Mouse (Mus musculus) kidney, embryonic 16.5 days (tissue): ENCODE results near the gene Zfand2a. TPM values are rescaled to one million over a fixed set of nuclear protein-coding genes. Genes with fewer than 3 reads are reported as not detected.
A peak's percentile ranks its signal among the peaks of the same experiment; 100 is the strongest.

Experiments
- ATAC-seq: fragments of 200-750 bp; cut with Nextera tagmentation; 2 replicates; pipeline ENCODE4 v1.8.0; 2017; ENCODE audit warnings: moderate TSS enrichment; ENCODE audit not compliant: low FRiP score, low TSS enrichment
- H3K27ac ChIP-seq: fragments of 300-500 bp; sonication (generic); 2 replicates; pipeline ENCODE4 v1.5.1; 2014; ENCODE audit warnings: low read length
- H3K27me3 ChIP-seq: fragments of 300-500 bp; sonication (generic); 2 replicates; pipeline ENCODE4 v1.6.1; 2014; ENCODE audit warnings: low read length, control low read depth, mixed read lengths; ENCODE audit not compliant: insufficient read depth
- H3K36me3 ChIP-seq: fragments of 300-500 bp; sonication (generic); 2 replicates; pipeline ENCODE4 v1.6.1; 2014; ENCODE audit warnings: low read length, control low read depth, mixed read lengths; ENCODE audit not compliant: insufficient read depth
- H3K4me1 ChIP-seq: fragments of 300-500 bp; sonication (generic); 2 replicates; pipeline ENCODE4 v1.6.1; 2014; ENCODE audit warnings: low read length, control low read depth, mixed read lengths; ENCODE audit not compliant: insufficient read depth
- H3K4me2 ChIP-seq: fragments of 300-500 bp; sonication (generic); replicated peaks from 2 replicates; pipeline ENCODE4 v1.6.1; 2014; ENCODE audit warnings: low read depth, low read length
- H3K4me3 ChIP-seq: fragments of 300-500 bp; sonication (generic); 2 replicates; pipeline ENCODE4 v1.5.1; 2014; ENCODE audit warnings: mild to moderate bottlenecking, low read length
- H3K9ac ChIP-seq: fragments of 300-500 bp; sonication (generic); replicated peaks from 2 replicates; pipeline ENCODE4 v1.6.1; 2014; ENCODE audit warnings: low read length
- H3K9me3 ChIP-seq: fragments of 300-500 bp; sonication (generic); 2 replicates; pipeline ENCODE4 v1.6.1; 2016; ENCODE audit warnings: low read length, control low read depth
- WGBS: fragments of 180-500 bp; shearing (Covaris S2); extraction: QIAGEN DNeasy Blood & Tissue Kit; methylation state at CpG from one replicate; pipeline ENCODE4 v1.1.7; 2014; 5-methylcytosine and 5-hydroxymethylcytosine counted together
- polyA plus RNA-seq: library from polyadenylated mRNA; unstranded; fragments of >200 nt; fragmentation: Nextera tagmentation; extraction: Ambion mirVana; gene quantifications from 2 replicates; pipeline ENCODE4 v1.2.1, GENCODE M21; 2015

Gene Zfand2a
- polyA plus RNA-seq, 1 experiment from 2014 or later, result 10.8 TPM

DNA sequence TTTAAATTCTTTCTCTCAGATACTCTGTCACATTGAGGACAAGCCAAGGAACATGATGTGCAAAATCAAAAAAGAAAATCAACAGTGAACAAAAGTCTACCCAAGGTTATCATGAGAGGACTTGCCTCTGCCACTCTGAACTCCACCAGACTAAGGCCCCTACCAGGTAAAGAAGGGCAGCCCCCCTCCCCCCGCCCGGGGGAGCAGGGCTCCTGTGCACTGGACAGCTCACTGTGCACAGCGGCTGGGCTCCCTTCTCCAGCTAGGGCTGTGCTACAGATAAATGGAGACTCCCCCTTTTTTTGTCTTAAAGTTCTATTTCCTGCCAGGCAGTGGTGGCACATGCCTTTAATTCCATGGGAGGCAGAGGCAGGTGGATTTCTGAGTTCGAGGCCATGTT is 46.6 kb downstream of the Zfand2a start:
- ATAC-seq, result no peak
- no peak overlapping the region for H3K27ac ChIP-seq
- 89% methylated on average over 4 of the region's 4 CpGs for WGBS

DNA sequence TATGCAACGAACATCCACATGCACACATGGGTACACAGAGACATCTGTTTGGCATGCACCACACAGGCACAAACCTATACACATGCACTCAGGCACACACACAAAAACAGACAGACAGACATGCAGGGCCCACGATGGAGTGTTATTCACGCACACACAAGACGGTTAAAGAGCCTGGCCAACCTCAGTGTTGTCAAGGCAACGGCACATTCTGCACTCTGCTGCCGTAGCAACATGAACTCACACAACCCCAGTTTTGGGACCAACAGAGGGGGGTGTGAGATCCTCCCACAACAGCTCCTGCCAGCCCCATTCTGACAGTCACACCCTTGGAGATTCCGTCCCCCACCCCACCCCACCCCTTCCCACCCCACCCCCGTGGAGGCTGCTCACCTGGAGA is 49.4 kb downstream of the Zfand2a start:
- no peak for ATAC-seq
- WGBS, result 36% methylated on average over 8 of the region's 8 CpGs

More for the DNA sequence above, 46.6 kb downstream of the Zfand2a start:
- H3K4me1 ChIP-seq, result peaks cover 9% of the 10 kb centered on the region
- H3K9me3 ChIP-seq, result no peaks in the 10 kb centered on the region
- H3K27me3 ChIP-seq, result no peaks in the 10 kb centered on the region
- no peaks in the 10 kb centered on the region for H3K36me3 ChIP-seq
- H3K4me2 ChIP-seq, result no peak overlapping the region
- no peak overlapping the region for H3K4me3 ChIP-seq
- H3K9ac ChIP-seq, result no peak overlapping the region

DNA sequence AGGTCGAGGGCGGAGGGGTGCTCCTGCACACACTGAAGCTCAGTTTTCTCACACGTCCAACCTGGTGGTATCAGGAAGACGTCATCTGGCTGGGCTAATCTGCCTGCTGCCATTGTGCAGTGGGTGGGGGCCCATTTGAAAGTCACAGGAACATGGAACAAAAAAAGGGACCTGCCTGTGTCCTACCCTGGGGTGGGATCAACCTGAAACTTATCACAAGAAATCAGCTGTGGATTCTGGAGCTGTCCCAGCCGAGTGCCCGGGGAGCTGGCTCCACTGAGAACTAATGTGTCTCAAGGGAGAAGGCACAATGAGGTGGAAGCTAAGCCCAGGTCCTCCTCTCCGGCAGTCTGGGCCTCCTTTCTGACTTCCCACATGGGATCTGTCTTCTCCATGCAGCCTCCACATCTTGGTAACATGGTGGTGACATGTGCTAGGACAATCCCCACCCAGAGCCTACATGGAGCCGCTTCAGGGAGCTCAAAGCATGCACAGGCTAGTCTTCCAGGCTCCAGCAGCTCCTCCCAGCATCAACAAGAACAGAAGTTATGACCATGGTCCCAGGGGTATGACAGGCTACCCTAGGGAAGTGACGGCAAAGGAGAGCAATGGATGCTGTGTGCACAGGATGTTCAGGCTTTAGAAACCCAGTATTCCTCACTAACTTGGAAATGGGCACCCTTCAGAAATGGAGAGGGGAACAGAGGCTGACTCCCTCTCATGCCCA is 50.3 kb downstream of the Zfand2a start:
- WGBS, result 78% methylated on average over 9 of the region's 9 CpGs
- peaks cover 42% of the 10 kb centered on the region for H3K4me1 ChIP-seq
- H3K4me3 ChIP-seq, result no peak overlapping the region
- no peak overlapping the region for H3K9ac ChIP-seq
- ATAC-seq, result no peak
- H3K4me2 ChIP-seq, result no peak overlapping the region
- no peaks in the 10 kb centered on the region for H3K27me3 ChIP-seq
- no peak overlapping the region for H3K27ac ChIP-seq
- no peaks in the 10 kb centered on the region for H3K36me3 ChIP-seq
- no peaks in the 10 kb centered on the region for H3K9me3 ChIP-seq

More for the DNA sequence above, 49.4 kb downstream of the Zfand2a start:
- H3K9ac ChIP-seq, result no peak overlapping the region
- no peaks in the 10 kb centered on the region for H3K36me3 ChIP-seq
- H3K4me2 ChIP-seq, result no peak overlapping the region
- H3K27ac ChIP-seq, result no peak overlapping the region
- no peaks in the 10 kb centered on the region for H3K9me3 ChIP-seq
- H3K27me3 ChIP-seq, result no peaks in the 10 kb centered on the region
- H3K4me1 ChIP-seq, result peaks cover 33% of the 10 kb centered on the region
- no peak overlapping the region for H3K4me3 ChIP-seq

DNA sequence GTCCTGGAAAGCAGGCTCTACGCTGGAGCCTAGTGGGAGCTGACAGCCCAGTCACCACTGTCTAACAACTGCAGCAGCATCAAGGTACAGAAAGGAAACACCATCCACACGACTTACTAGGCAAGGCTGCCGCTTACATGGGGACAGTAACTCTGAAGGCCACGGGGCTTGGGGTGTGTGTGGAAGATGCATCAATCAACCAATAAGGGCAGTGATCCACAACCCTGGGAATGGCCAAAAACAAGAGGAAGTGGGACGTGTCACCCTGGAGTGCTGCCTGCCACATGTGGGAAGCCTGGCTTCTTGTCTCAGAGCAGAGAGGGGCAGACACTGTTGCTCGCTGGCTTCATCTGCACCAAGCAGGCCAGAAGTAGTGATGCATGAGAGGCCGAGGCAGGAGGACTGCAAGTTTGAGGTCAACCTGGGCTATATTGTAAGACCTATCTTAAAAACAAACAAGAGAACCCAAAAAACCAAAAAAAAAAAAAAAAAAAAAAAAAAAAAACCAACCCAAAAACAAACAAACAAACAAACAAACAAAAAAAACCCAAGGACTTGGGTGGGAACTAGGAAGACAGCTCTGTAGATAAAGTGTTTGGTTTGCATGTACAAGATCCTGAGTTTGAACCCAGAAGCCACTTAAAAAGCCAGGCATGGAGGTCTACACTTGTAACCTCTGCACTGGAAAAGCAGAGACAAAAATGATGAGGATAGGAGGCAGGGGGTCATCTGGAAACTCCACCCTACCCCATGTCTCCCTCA is 51.4 kb downstream of the Zfand2a start:
- Histone ChIP-seq H3K4me3 (no peak overlapping the region), H3K9ac (no peak overlapping the region), H3K9me3 (no peaks in the 10 kb centered on the region), H3K4me1 (peaks cover 51% of the 10 kb centered on the region), H3K4me2 (no peak overlapping the region), H3K27ac (peak overlapping the region; percentile 44), H3K27me3 (no peaks in the 10 kb centered on the region), H3K36me3 (no peaks in the 10 kb centered on the region)
- 45% methylated on average over 7 of the region's 7 CpGs for WGBS
- no peak for ATAC-seq

DNA sequence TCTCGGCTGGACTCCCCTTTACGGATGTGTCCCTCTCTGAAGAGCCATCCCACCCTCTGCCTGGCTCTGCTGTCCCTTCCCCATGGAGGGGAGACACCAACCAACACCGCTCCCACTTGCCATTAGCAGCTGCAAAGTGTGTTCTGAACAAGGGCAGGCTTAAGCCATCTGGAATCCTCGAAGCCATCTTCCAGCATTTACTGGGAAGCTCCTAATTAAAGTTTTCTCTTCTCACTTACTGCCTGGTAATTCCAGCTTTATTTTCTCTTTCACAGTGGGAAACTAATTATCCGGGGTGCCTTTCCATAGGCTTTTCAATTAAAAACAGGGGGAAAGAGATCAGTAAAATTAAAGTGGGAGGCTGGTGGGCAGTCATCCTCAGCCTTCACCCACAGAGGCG is 52.0 kb downstream of the Zfand2a start:
- no peak overlapping the region for H3K9ac ChIP-seq
- H3K4me3 ChIP-seq, result no peak overlapping the region
- ATAC-seq, result no peak
- peak overlapping the region; percentile 44 for H3K27ac ChIP-seq
- peaks cover 52% of the 10 kb centered on the region for H3K4me1 ChIP-seq
- no peaks in the 10 kb centered on the region for H3K36me3 ChIP-seq
- H3K9me3 ChIP-seq, result no peaks in the 10 kb centered on the region
- no peak overlapping the region for H3K4me2 ChIP-seq
- no peaks in the 10 kb centered on the region for H3K27me3 ChIP-seq
- 51% methylated on average over 6 of the region's 6 CpGs for WGBS

DNA sequence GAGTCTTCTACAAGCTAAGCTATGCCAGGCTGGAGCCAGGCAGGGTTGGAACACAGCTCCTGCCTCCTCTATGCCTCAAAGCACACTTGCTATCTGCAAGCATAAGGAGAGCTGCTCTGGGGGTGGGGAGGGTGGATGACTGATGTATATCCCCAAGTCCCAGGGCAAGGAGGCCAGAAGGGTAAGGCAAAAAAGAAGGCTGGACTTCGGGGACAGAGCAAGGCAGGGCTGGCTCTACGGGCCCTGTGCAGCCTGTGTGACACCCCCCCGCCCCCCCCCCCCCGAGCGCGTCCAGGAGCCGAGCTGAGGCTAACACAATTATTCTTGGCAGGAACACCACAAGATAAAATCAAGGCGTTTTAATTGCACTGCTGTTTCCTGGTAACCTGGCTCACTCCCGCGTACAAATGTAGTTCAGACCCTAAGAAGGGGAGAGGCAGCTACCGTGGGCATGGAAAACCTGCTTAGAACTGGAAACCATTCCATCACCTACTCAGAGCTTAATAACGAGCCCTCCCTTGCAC is 54.5 kb downstream of the Zfand2a start:
- 8% methylated on average over 9 of the region's 12 CpGs for WGBS
- ATAC-seq, result peak; percentile 46
- H3K36me3 ChIP-seq, result no peaks in the 10 kb centered on the region
- H3K4me2 ChIP-seq, result no peak overlapping the region; the same call in 1 of the 2 replicates
- H3K9me3 ChIP-seq, result no peaks in the 10 kb centered on the region
- no peaks in the 10 kb centered on the region for H3K27me3 ChIP-seq
- H3K4me3 ChIP-seq, result no peak overlapping the region
- peaks cover 56% of the 10 kb centered on the region for H3K4me1 ChIP-seq
- peak overlapping the region; percentile 23; the same call in 1 of the 2 replicates for H3K9ac ChIP-seq
- H3K27ac ChIP-seq, result peak overlapping the region; percentile 76

DNA sequence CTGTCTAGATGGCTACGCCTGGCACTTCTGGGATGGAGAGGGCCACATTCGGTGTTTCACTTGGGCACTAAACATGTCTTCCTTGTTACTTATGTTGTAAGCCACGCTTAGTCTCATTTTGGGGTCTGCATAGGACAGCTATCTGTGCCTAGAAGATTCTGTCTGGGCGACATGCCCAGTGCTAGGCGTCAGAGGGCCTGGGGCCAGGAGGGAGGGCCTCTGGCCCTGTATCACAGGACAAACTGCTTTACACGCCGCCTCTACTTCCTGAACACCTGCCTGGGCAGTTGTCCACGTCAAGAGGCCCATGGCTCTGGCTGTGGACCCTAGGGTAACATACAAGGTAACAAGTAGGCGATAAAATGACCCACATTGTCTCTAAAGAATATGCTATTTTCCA is 56.4 kb downstream of the Zfand2a start:
- no peaks in the 10 kb centered on the region for H3K36me3 ChIP-seq
- H3K27ac ChIP-seq, result no peak overlapping the region
- no peak for ATAC-seq
- no peak overlapping the region for H3K9ac ChIP-seq
- WGBS, result 71% methylated on average over 9 of the region's 9 CpGs
- H3K27me3 ChIP-seq, result no peaks in the 10 kb centered on the region
- no peak overlapping the region for H3K4me2 ChIP-seq
- H3K9me3 ChIP-seq, result no peaks in the 10 kb centered on the region
- peaks cover 71% of the 10 kb centered on the region for H3K4me1 ChIP-seq
- H3K4me3 ChIP-seq, result no peak overlapping the region

DNA sequence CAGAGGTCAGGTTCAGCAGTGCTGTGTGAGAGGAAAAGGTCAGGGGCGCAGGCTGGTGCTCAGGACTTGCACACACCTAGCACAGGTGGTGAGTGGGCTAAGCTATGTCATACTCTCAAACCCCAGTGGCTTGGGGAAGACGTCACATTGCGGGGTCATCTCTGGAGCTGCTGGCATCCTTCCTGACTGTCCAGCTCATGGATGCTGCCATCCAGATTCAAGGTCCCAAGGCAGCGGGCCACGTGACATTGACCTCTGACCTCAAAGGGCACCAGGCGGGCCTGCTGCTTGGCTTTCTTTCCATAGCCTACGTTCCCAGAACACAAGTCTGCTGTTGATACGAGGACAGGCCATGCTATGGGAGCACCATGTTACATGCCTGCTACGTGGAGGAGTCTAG is 57.3 kb downstream of the Zfand2a start:
- H3K9me3 ChIP-seq, result no peaks in the 10 kb centered on the region
- peaks cover 70% of the 10 kb centered on the region for H3K4me1 ChIP-seq
- no peaks in the 10 kb centered on the region for H3K27me3 ChIP-seq
- no peaks in the 10 kb centered on the region for H3K36me3 ChIP-seq
- no peak overlapping the region for H3K9ac ChIP-seq
- no peak overlapping the region for H3K4me2 ChIP-seq
- ATAC-seq, result no peak
- H3K27ac ChIP-seq, result no peak overlapping the region
- 82% methylated on average over 9 of the region's 9 CpGs for WGBS
- no peak overlapping the region for H3K4me3 ChIP-seq

DNA sequence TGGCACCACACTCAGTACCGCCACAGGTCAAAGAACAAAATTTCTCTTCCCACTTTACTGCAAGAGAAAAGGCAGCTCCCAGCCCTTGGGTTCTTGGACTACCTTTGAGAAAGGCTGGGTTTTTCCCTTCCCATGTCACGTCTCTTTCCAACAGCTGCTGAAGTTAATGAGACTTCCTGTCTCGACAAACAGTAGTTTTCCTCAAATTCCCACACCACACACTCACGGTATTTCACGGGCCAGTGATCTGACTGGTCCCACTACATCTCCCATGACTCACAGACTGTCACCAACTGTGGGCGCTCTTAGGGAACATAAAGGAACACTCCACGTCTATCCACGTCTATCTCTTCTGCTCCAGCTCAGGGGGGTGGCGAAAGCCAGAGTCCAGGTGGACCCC is 59.2 kb downstream of the Zfand2a start:
- no peak overlapping the region; the same call in 1 of the 2 replicates for H3K4me2 ChIP-seq
- WGBS, result 44% methylated on average over 9 of the region's 9 CpGs
- peaks cover 53% of the 10 kb centered on the region for H3K4me1 ChIP-seq
- H3K27ac ChIP-seq, result peak overlapping the region; percentile 41; the same call in 1 of the 2 replicates
- no peaks in the 10 kb centered on the region for H3K9me3 ChIP-seq
- H3K4me3 ChIP-seq, result no peak overlapping the region
- 0 out of 2 replicates have a peak overlapping the region, but pooled peaks have one; percentile 6 for H3K9ac ChIP-seq
- no peaks in the 10 kb centered on the region for H3K27me3 ChIP-seq
- no peak for ATAC-seq
- no peaks in the 10 kb centered on the region for H3K36me3 ChIP-seq
